Mouse (Mus musculus): ENCODE measurements around the gene Krt90.

DNA sequence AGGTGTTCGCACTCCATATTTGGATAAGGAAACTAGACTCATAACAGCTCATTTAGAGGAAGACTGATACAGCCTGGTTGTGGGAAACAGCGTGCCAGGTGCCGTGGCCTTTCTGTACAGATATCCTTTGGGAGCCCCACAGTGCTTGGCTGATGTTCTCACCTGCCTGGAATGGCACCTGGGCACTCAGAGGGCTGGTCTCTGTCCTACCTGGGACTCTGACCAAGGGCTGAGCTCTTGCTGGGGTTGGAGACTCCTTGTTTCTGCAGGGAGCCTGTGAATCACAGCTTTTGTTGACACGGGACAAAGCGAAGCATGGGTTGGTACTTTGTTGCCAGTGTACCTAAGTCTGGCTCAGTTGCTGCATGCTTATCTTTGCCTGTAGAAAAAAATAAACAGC is 12.8 kb upstream of the Krt90 start:
- TF ChIP-seq GATA1 (IDR thresholded peaks at IDR 0.05; ENCODE audit: low read length) (no peak), TAL1 (IDR thresholded peaks at IDR 0.05; ENCODE audit: low read length) (no peak)

Measured in erythroblast, embryonic 14.5 days (primary cell).